Mouse (Mus musculus) C2C12 (cell line): Measurements from ENCODE around the gene Apol9a.

Experiments
- CTCF ChIP-seq: IDR thresholded peaks from one replicate; pipeline ENCODE4 v1.5.1; 2011; ENCODE audit not compliant: control insufficient read depth, insufficient read depth, insufficient read length
- USF1 ChIP-seq: IDR thresholded peaks from one replicate; pipeline ENCODE4 v1.6.1; 2011; ENCODE audit warnings: low read depth, mild to moderate bottlenecking, control low read depth, moderate library complexity

- TF ChIP-seq CTCF: no peak
- TF ChIP-seq USF1: no peak
Measured at GRCm38 (mm10) chr15:77359486-77359885, 51.4 kb downstream of the Apol9a start.
